Mouse (Mus musculus) forebrain, postnatal 0 days (tissue): ENCODE data around the gene Gpm6b. TPM values are rescaled to one million over a fixed set of nuclear protein-coding genes. Genes with fewer than 3 reads are reported as not detected.

ENCODE experiments used
- ATAC-seq: fragments of 200-750 bp; cut with Nextera tagmentation; 2 replicates; pipeline ENCODE4 v1.8.0; 2017; ENCODE audit warnings: mild to moderate bottlenecking, moderate library complexity
- DNase-seq: peaks from one replicate; pipeline ENCODE4 v3.0.0-alpha.2; 2015
- H3K27ac ChIP-seq: fragments of 300-500 bp; sonication (generic); 2 replicates; pipeline ENCODE4 v1.5.1; 2014; ENCODE audit warnings: low read depth, mild to moderate bottlenecking, antibody characterized with exemption, low read length, moderate library complexity, mixed read lengths
- H3K27me3 ChIP-seq: fragments of 300-500 bp; sonication (generic); 2 replicates; pipeline ENCODE4 v1.6.1; 2014; ENCODE audit warnings: mild to moderate bottlenecking, low read length, mixed read lengths; ENCODE audit not compliant: insufficient read depth
- H3K36me3 ChIP-seq: fragments of 300-500 bp; sonication (generic); 2 replicates; pipeline ENCODE4 v1.6.1; 2014; ENCODE audit warnings: mild to moderate bottlenecking, moderate library complexity; ENCODE audit not compliant: insufficient read depth
- H3K4me1 ChIP-seq: fragments of 300-500 bp; sonication (generic); 2 replicates; pipeline ENCODE4 v1.6.1; 2014; ENCODE audit warnings: antibody characterized with exemption; ENCODE audit not compliant: insufficient read depth
- H3K4me2 ChIP-seq: fragments of 300-500 bp; sonication (generic); 2 replicates; pipeline ENCODE4 v1.6.1; 2014; ENCODE audit warnings: low read depth, mild to moderate bottlenecking, moderate library complexity
- H3K4me3 ChIP-seq: fragments of 300-500 bp; sonication (generic); 2 replicates; pipeline ENCODE4 v1.5.1; 2014; ENCODE audit warnings: low read depth, low read length, mixed read lengths
- H3K9ac ChIP-seq: fragments of 300-500 bp; sonication (generic); 2 replicates; pipeline ENCODE4 v1.6.1; 2014; ENCODE audit warnings: mild to moderate bottlenecking
- H3K9me3 ChIP-seq: fragments of 300-500 bp; sonication (generic); 2 replicates; pipeline ENCODE4 v1.6.1; 2016; ENCODE audit warnings: low read length
- CTCF ChIP-seq: sonication (generic); IDR thresholded peaks from 2 replicates; pipeline ENCODE4 v1.5.1; 2016; ENCODE audit warnings: antibody characterized with exemption, control low read depth, low read depth
- WGBS: fragments of 180-500 bp; shearing (Covaris S2); extraction: QIAGEN DNeasy Blood & Tissue Kit; methylation state at CpG from one replicate; pipeline ENCODE4 v1.1.7; 2014; 5-methylcytosine and 5-hydroxymethylcytosine counted together
- polyA plus RNA-seq: library from polyadenylated mRNA; unstranded; fragments of >200 nt; fragmentation: Nextera tagmentation; extraction: Ambion mirVana; gene quantifications from 2 replicates; pipeline ENCODE4 v1.2.1, GENCODE M21; 2015
- total RNA-seq: library from RNA; depleted of rRNA; stranded (reverse); fragments of >200 nt; gene quantifications from 2 replicates; pipeline ENCODE4 v1.2.3, GENCODE M21; 2014

Gpm6b gene
- total and polyA plus RNA-seq, 2 experiments from 2014 or later, result 385 to 431 TPM

GRCm38 (mm10) chrX:166338784-166339520, 100.2 kb downstream of the Gpm6b start:
- no peak overlapping the region for H3K4me3 ChIP-seq
- no peaks in the 10 kb centered on the region for H3K4me1 ChIP-seq
- H3K27me3 ChIP-seq, result no peaks in the 10 kb centered on the region
- 78% methylated on average over 9 of the region's 9 CpGs for WGBS
- ATAC-seq, result no peak
- DNase-seq, result no peak
- no peak for TF ChIP-seq CTCF
- no peak overlapping the region for H3K9ac ChIP-seq
- no peak overlapping the region for H3K4me2 ChIP-seq
- H3K27ac ChIP-seq, result no peak overlapping the region
- H3K9me3 ChIP-seq, result no peaks in the 10 kb centered on the region
- H3K36me3 ChIP-seq, result no peaks in the 10 kb centered on the region

- 73% methylated on average over 4 of the region's 4 CpGs for WGBS
- H3K27me3 ChIP-seq, result no peaks in the 10 kb centered on the region
- no peaks in the 10 kb centered on the region for H3K36me3 ChIP-seq
- H3K27ac ChIP-seq, result no peak overlapping the region
- DNase-seq (no peak), ATAC-seq (no peak)
- no peak overlapping the region for H3K4me2 ChIP-seq
- no peak for TF ChIP-seq CTCF
- no peak overlapping the region for H3K4me3 ChIP-seq
- no peaks in the 10 kb centered on the region for H3K4me1 ChIP-seq
- no peaks in the 10 kb centered on the region for H3K9me3 ChIP-seq
- H3K9ac ChIP-seq, result no peak overlapping the region
Observed at GRCm38 (mm10) chrX:166339911-166340310, 101.2 kb downstream of the Gpm6b start.

- DNase-seq (no peak), ATAC-seq (no peak)
- H3K9me3 ChIP-seq, result no peaks in the 10 kb centered on the region
- WGBS, result 79% methylated on average over 6 of the region's 6 CpGs
- no peak overlapping the region for H3K9ac ChIP-seq
- no peaks in the 10 kb centered on the region for H3K27me3 ChIP-seq
- H3K36me3 ChIP-seq, result no peaks in the 10 kb centered on the region
- no peaks in the 10 kb centered on the region for H3K4me1 ChIP-seq
- no peak overlapping the region for H3K4me3 ChIP-seq
- H3K4me2 ChIP-seq, result no peak overlapping the region
- no peak for TF ChIP-seq CTCF
- H3K27ac ChIP-seq, result no peak overlapping the region
Observed at GRCm38 (mm10) chrX:166341795-166342194, 103.1 kb downstream of the Gpm6b start.

- no peaks in the 10 kb centered on the region for H3K4me1 ChIP-seq
- 37% methylated on average over 10 of the region's 10 CpGs for WGBS
Observed at GRCm38 (mm10) chrX:166344228-166345015, 105.7 kb downstream of the Gpm6b start.

GRCm38 (mm10) chrX:166348086-166348485, 109.4 kb downstream of the Gpm6b start:
- peak overlapping the region; percentile 49 for H3K4me3 ChIP-seq
- H3K27me3 ChIP-seq, result no peaks in the 10 kb centered on the region
- TF ChIP-seq CTCF, result no peak
- DNase-seq (peak; percentile 48), ATAC-seq (no peak)
- no peaks in the 10 kb centered on the region for H3K36me3 ChIP-seq
- peak overlapping the region; percentile 71 for H3K9ac ChIP-seq
- no peaks in the 10 kb centered on the region for H3K9me3 ChIP-seq
- H3K4me2 ChIP-seq, result peak overlapping the region; percentile 50
- WGBS, result 38% methylated on average over 6 of the region's 6 CpGs
- no peaks in the 10 kb centered on the region for H3K4me1 ChIP-seq
- H3K27ac ChIP-seq, result peak overlapping the region; percentile 54

More at GRCm38 (mm10) chrX:166344228-166345015, 105.7 kb downstream of the Gpm6b start:
- DNase-seq (peak; percentile 84), ATAC-seq (peak; percentile 93)
- Histone ChIP-seq H3K4me3 (peak overlapping the region; percentile 49), H3K9ac (peak overlapping the region; percentile 71), H3K4me2 (peak overlapping the region; percentile 33), H3K27ac (peak overlapping the region; percentile 92), H3K27me3 (no peaks in the 10 kb centered on the region), H3K36me3 (no peaks in the 10 kb centered on the region), H3K9me3 (no peaks in the 10 kb centered on the region)
- TF ChIP-seq CTCF, result no peak

- Histone ChIP-seq H3K9me3 (no peaks in the 10 kb centered on the region), H3K36me3 (no peaks in the 10 kb centered on the region), H3K4me1 (no peaks in the 10 kb centered on the region), H3K27me3 (no peaks in the 10 kb centered on the region), H3K4me3 (peak overlapping the region; percentile 49), H3K4me2 (peak overlapping the region; percentile 50), H3K27ac (peak overlapping the region; percentile 54), H3K9ac (peak overlapping the region; percentile 71; the same call in 1 of the 2 replicates)
- peak; percentile 49 for DNase-seq
- WGBS, result 38% methylated on average over 4 of the region's 4 CpGs
- no peak for ATAC-seq
- no peak for TF ChIP-seq CTCF
Observed at GRCm38 (mm10) chrX:166348634-166349033, 109.9 kb downstream of the Gpm6b start.

GRCm38 (mm10) chrX:166351790-166352189, 113.1 kb downstream of the Gpm6b start:
- no peaks in the 10 kb centered on the region for H3K27me3 ChIP-seq
- WGBS, result 30% methylated on average over 6 of the region's 6 CpGs
- H3K4me1 ChIP-seq, result no peaks in the 10 kb centered on the region
- no peak overlapping the region for H3K4me2 ChIP-seq
- H3K27ac ChIP-seq, result no peak overlapping the region
- ATAC-seq (peak; percentile 72), DNase-seq (peak; percentile 73)
- no peak overlapping the region for H3K4me3 ChIP-seq
- no peak overlapping the region for H3K9ac ChIP-seq
- no peaks in the 10 kb centered on the region for H3K36me3 ChIP-seq
- H3K9me3 ChIP-seq, result no peaks in the 10 kb centered on the region
- peak; percentile 68 for TF ChIP-seq CTCF
